Mouse (Mus musculus) olfactory bulb, adult 2 months (tissue): ENCODE results near the gene Erc2.

ENCODE experiments used
- CTCF ChIP-seq: fragments of 200-500 bp; IDR thresholded peaks from 2 replicates; pipeline ENCODE4 v1.5.1; 2012; ENCODE audit warnings: low read depth, mild to moderate bottlenecking, low read length, moderate library complexity; ENCODE audit not compliant: insufficient read depth
- POLR2A ChIP-seq: fragments of 200-500 bp; IDR thresholded peaks from 2 replicates; pipeline ENCODE4 v1.6.1; 2012; ENCODE audit warnings: mild to moderate bottlenecking, low read depth, low read length, moderate library complexity; ENCODE audit not compliant: insufficient read depth

DNA sequence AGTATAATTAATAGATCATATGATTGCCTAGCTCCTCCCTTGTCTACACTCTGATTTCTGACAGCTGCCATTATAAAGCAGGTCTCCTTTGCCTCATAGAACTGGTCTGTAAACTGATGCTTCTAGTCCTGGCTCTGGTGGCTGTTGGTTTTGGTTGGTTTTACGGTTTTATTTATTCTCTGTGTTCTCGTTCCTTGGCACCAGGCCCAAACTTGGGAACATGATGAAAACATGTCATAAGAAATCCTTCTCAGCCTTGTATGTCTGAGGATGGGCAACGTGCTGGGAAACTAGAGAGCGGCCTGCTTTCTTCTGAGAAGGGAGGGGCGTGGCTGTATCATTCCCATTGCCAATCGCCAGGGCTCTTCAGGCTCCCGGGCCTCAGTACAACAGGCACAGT, 704.2 kb downstream of the Erc2 start:
- no peak for TF ChIP-seq CTCF
- no peak for TF ChIP-seq POLR2A
